Mouse (Mus musculus) WW6 (cell line): ENCODE measurements around the gene Gm49601.

ENCODE experiments used
- DNase-seq: peaks from one replicate; pipeline ENCODE4 v3.0.0-alpha.2; 2013; ENCODE audit warnings: low read depth, low spot score

The Gm49601 gene

DNA sequence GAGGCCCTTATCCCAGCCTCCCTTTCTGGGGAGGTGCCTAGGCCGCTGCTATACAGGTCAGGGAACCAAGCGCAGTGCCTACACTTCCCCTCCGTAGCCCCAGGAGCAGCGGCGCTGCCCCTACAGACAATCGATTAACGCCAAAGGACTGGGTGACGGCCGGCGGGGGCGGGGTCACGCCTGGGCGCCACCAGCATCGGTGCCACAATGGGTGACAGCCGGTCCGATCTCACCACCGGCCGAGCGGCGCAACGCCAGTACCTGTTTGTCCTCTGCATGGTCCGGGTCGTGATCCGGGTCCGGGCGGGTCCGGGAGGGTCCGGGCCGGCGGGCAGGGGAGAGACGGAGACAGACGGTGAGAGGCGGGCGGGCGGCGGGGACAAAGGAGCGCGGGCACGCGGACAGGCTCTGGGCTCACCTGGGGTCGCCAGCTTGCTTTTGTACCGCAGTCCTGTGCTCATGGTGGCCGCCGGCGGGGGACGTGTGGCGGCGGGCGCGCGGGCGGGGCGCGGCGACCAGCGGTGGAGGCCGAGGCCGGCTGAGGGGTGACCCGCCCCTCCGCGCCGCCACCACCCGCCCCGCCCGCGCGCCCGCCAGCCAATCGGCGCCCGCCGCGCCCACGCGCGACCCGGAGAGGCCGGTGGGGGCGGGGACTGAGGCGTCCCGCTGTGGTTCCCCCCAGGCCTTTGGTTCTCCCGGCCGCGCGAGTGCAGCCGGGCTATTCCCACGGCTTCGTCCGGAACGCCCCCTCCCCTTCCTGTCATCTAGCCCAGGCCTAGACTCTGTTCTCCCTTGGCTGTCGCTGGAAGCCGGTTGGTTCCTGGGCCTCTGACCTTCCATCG is 3.4 kb upstream of the Gm49601 start, which contains the start of gene Sept5:
TSS of gene Sept5 (minus strand) at position 565 of the 842 bp plus-strand sequence.
- DNase-seq, result no peak

GRCm38 (mm10) chr16:18628948-18629340 is 2.7 kb upstream of the Gm49601 start:
- no peak for DNase-seq

DNA sequence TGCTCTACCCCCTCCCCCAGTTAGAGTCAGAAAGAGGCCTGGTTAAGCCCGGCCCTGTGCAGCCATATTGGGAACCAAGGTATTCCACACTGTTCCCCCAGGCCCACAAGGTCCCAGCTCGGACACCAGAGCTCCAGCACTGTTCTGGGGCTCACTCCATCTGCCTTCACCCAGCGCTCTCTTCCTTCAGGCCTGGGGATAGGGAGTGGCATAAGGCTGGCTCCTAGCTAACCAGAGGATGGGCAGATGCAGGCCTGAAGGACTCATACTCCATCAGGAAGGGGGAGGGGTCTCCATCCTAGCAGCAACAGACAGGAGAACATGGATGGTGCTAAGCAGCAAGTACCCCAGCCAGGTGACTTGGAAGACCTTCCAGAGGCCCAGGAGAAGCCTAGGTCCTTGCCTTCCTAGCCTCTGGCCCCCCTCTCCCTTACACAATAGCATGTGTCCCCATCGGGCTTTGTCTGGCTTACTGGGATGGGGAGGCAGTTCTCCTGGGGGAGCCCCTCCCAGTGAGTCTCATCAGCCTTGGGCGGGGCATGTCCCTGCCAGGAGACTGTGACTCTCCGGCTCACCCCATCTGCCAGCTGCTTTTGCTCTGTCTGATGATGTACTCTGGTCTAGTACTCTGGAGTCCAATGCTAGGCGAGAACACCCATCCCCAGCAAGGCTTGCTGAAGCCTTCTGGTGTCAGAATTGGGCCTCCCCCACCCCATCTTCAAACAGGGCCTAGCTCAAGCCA is 2.1 kb upstream of the Gm49601 start:
- no peak for DNase-seq

DNA sequence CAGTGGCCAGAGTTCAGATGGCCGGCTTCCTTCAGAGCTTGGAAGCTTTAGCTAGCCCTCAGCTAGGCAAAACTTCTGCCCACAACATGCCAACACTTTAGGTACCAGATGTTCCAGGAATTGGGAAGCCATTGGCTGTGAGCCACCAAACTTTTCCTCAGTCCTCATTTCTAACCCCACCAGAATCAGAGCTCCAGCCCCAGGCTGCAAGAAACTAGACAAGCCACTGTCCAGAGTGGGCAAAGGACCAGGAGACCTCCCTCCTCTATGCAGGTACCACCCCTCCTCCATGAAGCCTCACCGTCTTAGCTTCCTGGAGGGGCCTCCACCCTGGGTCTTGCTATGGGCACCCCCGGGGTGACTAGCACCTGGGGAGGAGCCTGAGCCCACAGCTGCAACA is 936 bp upstream of the Gm49601 start:
- no peak for DNase-seq

DNA sequence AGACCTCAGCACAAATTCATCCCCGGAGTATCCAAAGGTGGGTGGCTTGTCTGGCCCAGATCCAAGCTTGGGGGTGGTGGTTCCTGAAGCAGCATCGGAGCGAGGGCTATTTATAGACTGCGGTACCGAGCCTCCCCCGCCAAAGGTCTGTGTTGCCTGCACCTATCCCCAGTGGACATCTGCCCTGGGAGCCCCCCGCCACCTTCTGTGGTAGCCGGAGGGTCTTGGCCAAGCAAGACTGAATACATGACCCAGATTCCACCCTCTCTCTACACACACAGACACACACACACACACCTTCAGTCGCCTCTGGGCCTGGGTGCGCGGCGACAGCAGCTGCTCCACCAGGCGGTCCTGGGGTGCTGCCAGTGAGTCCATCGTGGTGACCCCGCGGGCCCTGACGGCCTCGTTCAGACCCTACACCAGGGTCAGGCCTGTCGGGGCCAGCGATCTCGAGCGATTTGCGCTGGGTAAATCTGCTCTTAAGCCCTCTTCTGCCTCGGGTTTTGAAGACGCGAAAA is 376 bp downstream of the Gm49601 start:
- no peak for DNase-seq

GRCm38 (mm10) chr16:18625097-18625496 is 1.1 kb downstream of the Gm49601 start:
- DNase-seq, result no peak

DNA sequence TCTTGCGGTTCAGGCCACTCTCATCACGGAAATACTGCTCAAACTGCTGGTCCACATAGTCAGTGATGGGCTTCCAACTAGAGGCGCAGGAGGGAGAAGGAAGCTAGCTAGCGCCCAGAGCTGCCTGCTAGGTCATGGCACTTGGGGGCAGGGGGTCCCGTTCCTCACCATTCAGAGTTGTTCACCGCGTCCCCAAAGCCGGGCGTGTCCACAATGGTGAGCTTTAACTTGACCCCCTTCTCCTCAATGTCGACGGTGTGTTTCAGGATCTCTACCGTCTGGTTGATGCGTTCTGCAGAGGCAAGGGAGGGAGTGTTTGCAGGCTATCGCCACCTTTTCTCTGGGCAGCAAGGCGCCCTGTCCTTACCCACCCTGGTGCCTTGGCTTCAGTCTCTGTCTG is 1.6 kb downstream of the Gm49601 start:
- DNase-seq, result no peak

- DNase-seq, result no peak
These were observed 2.3 kb downstream of the Gm49601 start for GRCm38 (mm10) chr16:18623751-18624540.

DNA sequence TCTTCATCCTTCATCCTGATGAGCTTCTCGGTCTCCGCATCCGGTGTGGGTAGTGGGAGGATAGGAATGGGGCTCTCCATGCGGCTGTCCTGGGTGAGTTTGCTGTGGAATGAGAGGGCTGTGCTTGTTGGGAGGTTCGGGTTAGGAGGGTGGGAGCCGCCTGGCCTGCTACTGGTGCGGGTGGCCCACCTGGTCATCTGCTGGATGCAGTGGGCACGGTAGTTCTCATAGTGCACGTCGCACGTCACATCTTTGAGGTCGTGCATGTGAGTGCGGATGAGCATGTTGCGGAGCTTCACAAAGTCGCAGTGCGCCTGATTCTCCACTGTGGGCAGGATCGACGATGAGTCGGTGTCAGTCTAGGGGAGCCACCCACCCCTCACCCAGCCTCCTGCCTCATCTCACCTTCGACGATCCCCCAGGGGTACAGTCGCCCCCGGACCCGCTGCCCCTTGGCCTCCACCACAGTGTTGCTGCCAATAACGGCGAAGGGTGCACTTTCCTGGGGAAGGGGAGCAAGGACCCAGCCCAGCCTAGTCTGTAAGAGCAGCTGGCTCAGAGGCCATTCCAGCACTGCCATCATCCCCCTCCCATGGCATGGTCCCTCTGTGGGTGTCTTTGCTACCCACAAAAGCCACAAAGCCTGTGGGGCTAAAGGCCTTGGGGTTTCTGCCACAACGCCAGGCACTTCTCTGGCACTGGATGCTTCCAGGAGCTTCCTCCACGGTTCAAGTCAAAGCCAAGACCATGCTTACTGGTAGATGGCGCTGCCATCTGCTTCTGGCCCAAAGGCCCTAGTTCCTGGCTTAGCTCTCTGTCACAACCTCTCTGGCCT is 3.1 kb downstream of the Gm49601 start:
- DNase-seq, result no peak

GRCm38 (mm10) chr16:18622019-18622418 is 4.2 kb downstream of the Gm49601 start, which contains the start of gene Gp1bb:
Gp1bb (minus strand) TSS chr16:18622403.
- no peak for DNase-seq

GRCm38 (mm10) chr16:18621362-18622001 is 4.7 kb downstream of the Gm49601 start:
- no peak for DNase-seq

- no peak for DNase-seq
These were observed 5.4 kb downstream of the Gm49601 start for GRCm38 (mm10) chr16:18620601-18621361.

DNA sequence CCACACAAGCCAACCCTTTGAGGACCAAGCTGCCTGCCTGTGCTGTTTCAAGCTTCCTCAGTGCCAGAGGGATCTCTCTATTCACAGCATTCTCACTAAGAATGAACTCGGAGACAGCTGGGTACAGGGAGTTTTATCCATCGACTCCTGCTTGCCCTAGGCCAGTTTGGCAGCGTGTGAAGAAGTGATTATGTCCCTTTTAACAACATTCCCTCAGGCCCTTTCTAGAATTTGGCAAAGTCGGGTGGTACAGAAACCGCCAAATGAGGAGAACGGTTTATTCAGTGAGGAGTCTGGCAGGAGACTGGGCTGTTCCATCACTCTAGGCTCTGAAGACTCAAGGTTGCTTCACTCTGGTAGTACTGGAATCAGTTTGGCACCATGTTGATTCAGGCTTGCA is 6.0 kb downstream of the Gm49601 start:
- DNase-seq, result no peak

DNA sequence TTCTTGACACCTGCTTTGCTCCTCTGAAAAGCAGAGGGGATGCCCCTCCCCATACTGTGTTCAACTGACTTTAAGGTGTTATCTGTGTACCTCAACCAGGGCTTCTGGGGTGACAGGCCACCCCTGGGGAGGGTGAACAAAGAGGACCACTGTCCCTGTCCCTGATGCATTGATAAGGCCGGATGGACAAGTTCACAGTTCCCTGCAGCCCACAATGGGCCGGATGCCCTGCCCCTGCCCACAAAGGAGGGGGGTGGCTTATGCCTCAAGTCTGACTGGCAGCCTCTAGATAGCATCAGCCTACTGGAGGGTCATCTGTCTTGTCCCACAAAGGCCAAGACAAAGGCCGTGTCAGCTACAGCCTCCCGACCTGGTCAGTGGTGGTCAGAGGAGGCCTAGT is 7.1 kb downstream of the Gm49601 start:
- DNase-seq, result no peak

DNA sequence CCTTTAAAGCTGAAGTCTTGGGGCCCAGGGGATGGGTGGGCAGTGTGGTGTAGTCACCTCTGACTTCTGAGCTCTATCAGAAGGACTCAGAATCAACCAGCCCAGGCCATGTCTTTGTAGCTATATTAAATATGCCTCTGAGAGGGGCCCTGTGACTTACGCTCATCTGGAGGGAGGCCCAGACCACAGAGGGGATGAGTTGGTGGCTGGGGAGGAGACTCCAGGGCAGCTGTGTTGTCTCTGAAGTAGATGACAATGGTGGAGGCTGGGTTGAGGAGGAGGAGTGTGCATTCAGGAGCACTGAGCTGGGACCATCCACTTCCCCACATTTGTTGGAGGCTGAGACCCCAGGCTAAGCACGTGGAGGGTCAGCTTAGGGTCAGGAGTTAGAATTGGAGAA is 7.9 kb downstream of the Gm49601 start:
- DNase-seq, result no peak

- peak; percentile 60 for DNase-seq
These were observed 8.7 kb downstream of the Gm49601 start for GRCm38 (mm10) chr16:18617370-18618065.

- DNase-seq, result no peak
These were observed 12.9 kb downstream of the Gm49601 start for GRCm38 (mm10) chr16:18613301-18613700.

- DNase-seq, result no peak
These were observed 14.5 kb downstream of the Gm49601 start for GRCm38 (mm10) chr16:18611752-18612151.

- DNase-seq, result no peak
These were observed 17.1 kb downstream of the Gm49601 start for GRCm38 (mm10) chr16:18609099-18609498.
